Mouse (Mus musculus): ENCODE measurements at regions not wholly inside any gene's neighbourhood (a gene's known extent, or its start where the extent isn't known, plus 50 kb on each side); places are given as distances from the start of the nearest gene placed in this dataset.
"Not testable (repeated sequence)": the region's sequence is repeated elsewhere in the genome, so short reads cannot be mapped to it uniquely, and the experiment has no call there.

DNA sequence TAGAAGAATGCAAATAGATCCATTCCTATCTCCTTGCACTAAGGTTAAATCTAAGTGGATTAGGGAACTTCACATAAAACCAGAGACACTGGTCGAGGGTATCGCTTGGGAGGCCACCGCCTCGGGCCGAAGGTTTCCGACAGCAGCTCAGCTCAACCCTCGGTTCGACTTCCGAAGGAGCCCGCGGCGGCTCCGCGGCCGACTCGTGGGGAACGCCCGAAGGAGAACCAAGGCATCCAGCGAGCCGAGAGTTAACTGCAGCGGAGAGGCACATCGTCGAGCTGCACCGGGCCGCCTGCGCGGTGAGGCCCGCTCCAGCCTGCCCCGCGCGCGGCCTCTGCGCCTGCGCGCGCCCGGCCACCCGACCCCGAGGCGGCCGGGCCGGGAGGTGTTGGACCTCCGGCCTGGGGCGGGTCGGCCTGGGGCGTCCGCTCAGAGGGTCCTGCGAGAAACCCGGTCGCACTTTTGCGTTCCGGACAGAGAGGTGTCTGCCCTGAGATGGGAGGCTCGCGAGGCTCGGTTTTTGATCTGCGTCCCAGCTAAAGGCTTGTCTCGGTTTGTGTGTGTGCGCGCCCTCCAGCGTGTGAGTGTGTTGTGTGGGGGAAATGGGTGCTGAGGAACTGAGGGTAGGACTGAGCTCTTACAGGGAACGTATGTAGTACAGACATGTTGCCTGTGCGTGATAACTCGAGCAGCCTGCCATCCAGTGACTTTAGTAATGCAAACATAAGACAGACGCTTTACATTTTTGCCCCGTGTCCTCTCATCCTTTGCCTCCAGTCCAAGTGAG is 50.9 kb upstream of the Vmn2r9 start:
- DNase-seq; H3K4me1 ChIP-seq (replicated peaks); H3K4me2 ChIP-seq; H3K9me3 ChIP-seq (replicated peaks); H3K27ac ChIP-seq; H3K27me3 ChIP-seq; H3K36me3 ChIP-seq; H3K4me3 ChIP-seq (replicated peaks); H3K9ac ChIP-seq: not testable (repeated sequence)
- WGBS (ENCODE audit: insufficient replicate concordance) = 6% methylated on average over 37 of the region's 65 CpGs
- peak; percentile 97 for ATAC-seq (ENCODE audit: low read depth)

Data from liver, embryonic 13.5 days (tissue).